In the genomic region with DNA sequence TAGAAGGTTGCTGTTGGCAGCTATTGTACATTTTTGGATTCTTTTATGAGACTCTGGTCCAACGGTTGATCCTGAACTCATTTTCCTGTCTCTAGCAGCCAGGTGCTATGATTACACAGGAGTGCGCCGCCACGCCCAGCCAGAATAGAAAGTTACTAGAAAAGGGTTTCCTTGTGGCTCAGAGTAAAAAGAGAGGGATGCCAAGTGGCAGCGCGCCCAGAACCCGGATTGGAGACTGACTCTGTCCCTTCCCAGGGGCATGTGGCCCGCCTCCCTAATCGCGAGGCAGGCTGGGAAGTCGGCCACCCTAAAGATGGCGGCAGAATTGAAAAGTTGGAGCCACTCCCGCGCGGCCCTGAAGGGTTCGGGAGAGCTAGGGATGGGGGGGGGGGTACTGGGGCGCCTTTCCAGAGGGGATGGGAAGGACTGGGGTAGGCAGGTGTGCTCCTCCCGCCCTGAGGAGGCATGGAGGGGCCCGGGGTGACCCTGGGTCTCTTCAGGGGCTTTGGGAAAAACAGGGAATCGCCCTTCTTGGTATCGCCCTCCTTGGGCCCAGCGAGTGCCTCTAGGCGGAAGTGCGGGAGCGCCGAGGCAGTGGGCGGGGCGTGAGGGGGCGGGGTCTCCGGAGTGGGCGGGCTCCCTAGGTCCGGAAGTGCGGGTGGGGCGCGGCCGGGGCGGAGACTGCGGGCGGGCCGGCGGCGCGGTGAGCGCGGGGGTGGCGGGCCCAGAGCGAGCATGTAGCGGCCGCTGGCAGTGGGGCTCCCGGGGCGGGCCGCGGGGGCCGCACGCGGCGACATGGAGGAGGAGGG, we compare ENCODE assay signal across 8 mouse cellular contexts. TPM values are rescaled to one million over a fixed set of nuclear protein-coding genes. Genes with fewer than 3 reads are reported as not detected.
A peak's percentile ranks its signal among the peaks of the same experiment; 100 is the strongest.
DNase-seq lines count a peak whose midpoint lies in the region; ATAC-seq lines count a peak whose summit lies in the region.

TSS of gene Ccm2 (plus strand) at position 683 of the 809 bp plus-strand sequence.

- H3K27me3 ChIP-seq in hindbrain, embryonic 15.5 days, result no peaks in the 10 kb centered on the region

- H3K9ac ChIP-seq in hindbrain, embryonic 15.5 days, result peak within 1 kb of the TSS; percentile 73

- peak within 1 kb of the TSS; percentile 88 for H3K4me3 ChIP-seq in hindbrain, embryonic 15.5 days

- peak within 1 kb of the TSS; percentile 97 for H3K27ac ChIP-seq in hindbrain, embryonic 15.5 days (replicated peaks)

- peak; percentile 90 for DNase-seq in T-cell, adult 2 months (ENCODE audit: low spot score)
- peak; percentile 98 to 99 for DNase-seq in cerebellum, postnatal 36 days
- peak; percentile 96 to 97 for DNase-seq in frontal cortex, postnatal 36 days (ENCODE audit: low spot score in 2 of 2)
- DNase-seq in left cerebral cortex, adult 11 months (ENCODE audit: low spot score), result peak; percentile 94
- peak; percentile 97 to 99 for DNase-seq in lung, postnatal 4 days
- peak; percentile 88 for DNase-seq in retina, postnatal 7 days (ENCODE audit: low read depth, low spot score)
- DNase-seq in urinary bladder, adult 2 months (ENCODE audit: low spot score), result peak; percentile 91

- peak within 1 kb of the TSS; percentile 58 for H3K4me2 ChIP-seq in hindbrain, embryonic 15.5 days

- ATAC-seq in hindbrain, embryonic 15.5 days (ENCODE audit: low FRiP score, low read depth), result peak; percentile 96

- H3K36me3 ChIP-seq in hindbrain, embryonic 15.5 days, result no peaks in the 10 kb centered on the region

- no peaks in the 10 kb centered on the region for H3K9me3 ChIP-seq in hindbrain, embryonic 15.5 days

- under 1% methylated on average over 33 of the region's 57 CpGs for WGBS in hindbrain, embryonic 15.5 days

- peaks cover 16% of the 10 kb centered on the region for H3K4me1 ChIP-seq in hindbrain, embryonic 15.5 days (replicated peaks)

RNA-seq across cellular contexts. Expression of gene Ccm2, which starts in this region (rescaled TPM):
- 92.2 and 95.9 TPM in 2 replicates for polyA plus RNA-seq in hindbrain, embryonic 15.5 days (2015; fragmentation: Nextera tagmentation; extraction: Ambion mirVana)
- 66.1 and 77.6 TPM in 2 replicates for polyA plus RNA-seq in urinary bladder, adult 2 months (2012; rRNA removed)

Comparison
In these comparisons a context has a peak if more than half of its experiments do, and no peak if none do; other contexts are left out.
1. Peak in every context shown above with its lines: DNase-seq, ATAC-seq, H3K4me3 ChIP-seq and H3K27ac ChIP-seq.